Mouse (Mus musculus): ENCODE results near the gene Tipin. TPM values are rescaled to one million over a fixed set of nuclear protein-coding genes. Genes with fewer than 3 reads are reported as not detected.

Tipin gene
- total and polyA plus RNA-seq, 2 experiments from 2014 or later, result 47.4 to 71.1 TPM

DNA sequence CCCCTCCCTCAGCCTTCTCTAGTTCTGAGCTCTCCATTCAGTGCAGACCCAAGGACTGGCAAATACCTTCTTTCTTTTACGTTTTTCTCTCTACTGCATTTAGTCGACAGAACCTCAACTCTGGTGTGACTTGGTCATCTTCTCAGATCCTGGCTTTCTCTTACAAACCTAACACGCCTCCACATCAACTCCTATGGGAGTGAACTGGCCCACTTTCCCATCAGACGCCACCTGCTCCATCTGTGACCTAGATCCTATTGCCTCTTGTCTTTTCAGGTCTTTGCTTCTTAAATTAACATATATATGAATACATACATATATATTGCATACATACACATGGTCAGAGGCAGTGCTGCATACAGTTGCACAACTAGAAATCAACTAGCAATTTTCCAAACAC, 7.6 kb upstream of the Tipin start:
- no peak for TF ChIP-seq CTCF (IDR thresholded peaks at IDR 0.05)
- ATAC-seq (ENCODE audit: low FRiP score), result no peak
- 59% methylated on average over 4 of the region's 4 CpGs for WGBS

GRCm38 (mm10) chr9:64274291-64274690, 7.1 kb upstream of the Tipin start:
- 75% methylated on average over 4 of the region's 4 CpGs for WGBS
- no peak for TF ChIP-seq CTCF (IDR thresholded peaks at IDR 0.05)
- Histone ChIP-seq H3K4me3 (ENCODE audit: low read depth, low read length) (no peak overlapping the region), H3K36me3 (ENCODE audit: insufficient read depth, low read length) (no peaks in the 10 kb centered on the region), H3K4me2 (ENCODE audit: low read depth, low read length, poor library complexity, severe bottlenecking) (no peak overlapping the region), H3K9ac (replicated peaks; ENCODE audit: low read length, poor library complexity, severe bottlenecking) (no peak overlapping the region), H3K27me3 (ENCODE audit: insufficient read depth, low read length) (no peaks in the 10 kb centered on the region), H3K4me1 (ENCODE audit: insufficient read depth, low read length) (no peaks in the 10 kb centered on the region), H3K9me3 (ENCODE audit: low read length) (no peaks in the 10 kb centered on the region), H3K27ac (ENCODE audit: low read depth, low read length) (no peak overlapping the region)
- no peak for ATAC-seq (ENCODE audit: low FRiP score)
- no peak for DNase-seq (ENCODE audit: low spot score)

More for the DNA sequence above, 7.6 kb upstream of the Tipin start:
- Histone ChIP-seq H3K27ac (ENCODE audit: low read depth, low read length) (no peak overlapping the region), H3K4me1 (ENCODE audit: insufficient read depth, low read length) (no peaks in the 10 kb centered on the region), H3K36me3 (ENCODE audit: insufficient read depth, low read length) (no peaks in the 10 kb centered on the region), H3K9ac (replicated peaks; ENCODE audit: low read length, poor library complexity, severe bottlenecking) (no peak overlapping the region), H3K4me3 (ENCODE audit: low read depth, low read length) (no peak overlapping the region), H3K4me2 (ENCODE audit: low read depth, low read length, poor library complexity, severe bottlenecking) (no peak overlapping the region), H3K27me3 (ENCODE audit: insufficient read depth, low read length) (no peaks in the 10 kb centered on the region), H3K9me3 (ENCODE audit: low read length) (no peaks in the 10 kb centered on the region)
- no peak for DNase-seq (ENCODE audit: low spot score)

GRCm38 (mm10) chr9:64274919-64275318, 6.5 kb upstream of the Tipin start:
- H3K9me3 ChIP-seq (ENCODE audit: low read length), result no peaks in the 10 kb centered on the region
- ATAC-seq (ENCODE audit: low FRiP score), result no peak
- no peak overlapping the region for H3K27ac ChIP-seq (ENCODE audit: low read depth, low read length)
- WGBS, result 74% methylated on average over 1 of the region's 1 CpGs
- no peak overlapping the region for H3K4me3 ChIP-seq (ENCODE audit: low read depth, low read length)
- no peak overlapping the region for H3K4me2 ChIP-seq (ENCODE audit: low read depth, low read length, poor library complexity, severe bottlenecking)
- no peak for DNase-seq (ENCODE audit: low spot score)
- H3K36me3 ChIP-seq (ENCODE audit: insufficient read depth, low read length), result no peaks in the 10 kb centered on the region
- H3K27me3 ChIP-seq (ENCODE audit: insufficient read depth, low read length), result no peaks in the 10 kb centered on the region
- H3K9ac ChIP-seq (replicated peaks; ENCODE audit: low read length, poor library complexity, severe bottlenecking), result no peak overlapping the region
- no peaks in the 10 kb centered on the region for H3K4me1 ChIP-seq (ENCODE audit: insufficient read depth, low read length)
- TF ChIP-seq CTCF (IDR thresholded peaks at IDR 0.05), result peak; percentile 46

GRCm38 (mm10) chr9:64277706-64278105, 3.7 kb upstream of the Tipin start:
- no peak overlapping the region for H3K9ac ChIP-seq (replicated peaks; ENCODE audit: low read length, poor library complexity, severe bottlenecking)
- no peak overlapping the region for H3K4me3 ChIP-seq (ENCODE audit: low read depth, low read length)
- H3K4me2 ChIP-seq (ENCODE audit: low read depth, low read length, poor library complexity, severe bottlenecking), result no peak overlapping the region
- no peak for ATAC-seq (ENCODE audit: low FRiP score)
- 69% methylated on average over 8 of the region's 8 CpGs for WGBS
- H3K36me3 ChIP-seq (ENCODE audit: insufficient read depth, low read length), result no peaks in the 10 kb centered on the region
- no peaks in the 10 kb centered on the region for H3K27me3 ChIP-seq (ENCODE audit: insufficient read depth, low read length)
- DNase-seq (ENCODE audit: low spot score), result peak; percentile 82
- H3K4me1 ChIP-seq (ENCODE audit: insufficient read depth, low read length), result peaks cover 8% of the 10 kb centered on the region; the same call in 1 of the 2 replicates
- TF ChIP-seq CTCF (IDR thresholded peaks at IDR 0.05), result peak; percentile 85
- H3K9me3 ChIP-seq (ENCODE audit: low read length), result no peaks in the 10 kb centered on the region
- no peak overlapping the region for H3K27ac ChIP-seq (ENCODE audit: low read depth, low read length)

- H3K9ac ChIP-seq (replicated peaks; ENCODE audit: low read length, poor library complexity, severe bottlenecking), result no peak overlapping the region
- H3K27ac ChIP-seq (ENCODE audit: low read depth, low read length), result no peak overlapping the region
- no peaks in the 10 kb centered on the region for H3K27me3 ChIP-seq (ENCODE audit: insufficient read depth, low read length)
- ATAC-seq (ENCODE audit: low FRiP score), result no peak
- no peaks in the 10 kb centered on the region for H3K36me3 ChIP-seq (ENCODE audit: insufficient read depth, low read length)
- TF ChIP-seq CTCF (IDR thresholded peaks at IDR 0.05), result peak; percentile 25; the same call in 1 of the 2 replicates
- no peaks in the 10 kb centered on the region for H3K9me3 ChIP-seq (ENCODE audit: low read length)
- no peak overlapping the region for H3K4me2 ChIP-seq (ENCODE audit: low read depth, low read length, poor library complexity, severe bottlenecking)
- DNase-seq (ENCODE audit: low spot score), result no peak
- 97% methylated on average over 6 of the region's 6 CpGs for WGBS
- H3K4me1 ChIP-seq (ENCODE audit: insufficient read depth, low read length), result peaks cover 8% of the 10 kb centered on the region; the same call in 1 of the 2 replicates
- no peak overlapping the region for H3K4me3 ChIP-seq (ENCODE audit: low read depth, low read length)
Measured at GRCm38 (mm10) chr9:64278665-64279310, 2.6 kb upstream of the Tipin start.

- TF ChIP-seq CTCF (IDR thresholded peaks at IDR 0.05), result no peak
Measured at GRCm38 (mm10) chr9:64281781-64282178, 399 bp downstream of the Tipin start.

More at GRCm38 (mm10) chr9:64281781-64282178, 399 bp downstream of the Tipin start:
- H3K4me1 ChIP-seq (ENCODE audit: insufficient read depth, low read length), result peaks cover 8% of the 10 kb centered on the region; the same call in 1 of the 2 replicates
- H3K4me3 ChIP-seq (ENCODE audit: low read depth, low read length), result peak overlapping the region; percentile 68
- no peaks in the 10 kb centered on the region for H3K27me3 ChIP-seq (ENCODE audit: insufficient read depth, low read length)
- under 1% methylated on average over 23 of the region's 24 CpGs for WGBS
- H3K27ac ChIP-seq (ENCODE audit: low read depth, low read length), result peak overlapping the region; percentile 80
- H3K9ac ChIP-seq (replicated peaks; ENCODE audit: low read length, poor library complexity, severe bottlenecking), result peak overlapping the region; percentile 75
- DNase-seq (ENCODE audit: low spot score), result peak; percentile 31
- no peaks in the 10 kb centered on the region for H3K9me3 ChIP-seq (ENCODE audit: low read length)
- peak overlapping the region; percentile 56 for H3K4me2 ChIP-seq (ENCODE audit: low read depth, low read length, poor library complexity, severe bottlenecking)
- H3K36me3 ChIP-seq (ENCODE audit: insufficient read depth, low read length), result no peaks in the 10 kb centered on the region
- ATAC-seq (ENCODE audit: low FRiP score), result peak; percentile 78

Measured in midbrain, postnatal 0 days (tissue).